Comparison of ENCODE assay signal across 19 mouse cellular contexts in genomic region chr7:110715110-110715509, GRCm38 (mm10). TPM values are rescaled to one million over a fixed set of nuclear protein-coding genes. Genes with fewer than 3 reads are reported as not detected.
DNase-seq lines count a peak whose midpoint lies in the region; ATAC-seq and TF ChIP-seq lines count a peak whose summit lies in the region.
"Had no signal": no experiment of that assay in that cellular context is flagged by ENCODE, and none has a peak within 500 bp of the region (broad histone marks: within the 10 kb centered on the region; RNA-seq: fewer than 3 reads in every experiment).

No protein-coding gene starts in this region.

- H3K9ac ChIP-seq in liver, embryonic 16.5 days (ENCODE audit: low read depth, low read length), result no peak overlapping the region
- H3K9ac ChIP-seq: forebrain, embryonic 15.5 days; limb, embryonic 15.5 days; neural tube, embryonic 12.5 days had no signal

- peak; percentile 78 for ATAC-seq in liver, embryonic 16.5 days (ENCODE audit: low read depth)
- ATAC-seq: activated CD4-positive, CD25-positive, alpha-beta regulatory T cell, adult 4 months; forebrain, embryonic 15.5 days had no signal

- H3K4me1 ChIP-seq in testis, adult 2 months (ENCODE audit: control insufficient read depth, insufficient read depth, low read length), result no peaks in the 10 kb centered on the region; the same call in none of the 2 replicates
- H3K4me1 ChIP-seq in liver, embryonic 16.5 days (ENCODE audit: control insufficient read depth, low read depth, low read length), result no peaks in the 10 kb centered on the region
- H3K4me1 ChIP-seq: forebrain, embryonic 15.5 days; limb, embryonic 15.5 days; megakaryocyte, embryonic 14.5 days; neural tube, embryonic 12.5 days had no signal

- H3K9me3 ChIP-seq in liver, embryonic 16.5 days (replicated peaks; ENCODE audit: control insufficient read depth, low read length), result no peaks in the 10 kb centered on the region
- H3K9me3 ChIP-seq: forebrain, embryonic 15.5 days; neural tube, embryonic 12.5 days had no signal

- H3K27ac ChIP-seq in layer of hippocampus, adult 2 months, result peak overlapping the region; percentile 84
- H3K27ac ChIP-seq in testis, adult 2 months (ENCODE audit: control insufficient read depth, insufficient read depth, low read depth, low read length), result peak overlapping the region; percentile 36; the same call in 1 of the 2 replicates
- no peak overlapping the region for H3K27ac ChIP-seq in liver, embryonic 16.5 days (ENCODE audit: low read length)
- H3K27ac ChIP-seq: forebrain, embryonic 15.5 days; limb, embryonic 15.5 days; neural tube, embryonic 12.5 days had no signal

- H3K27me3 ChIP-seq in testis, adult 2 months (ENCODE audit: control insufficient read depth, insufficient read depth, low read length), result no peaks in the 10 kb centered on the region
- H3K27me3 ChIP-seq in liver, embryonic 16.5 days (ENCODE audit: control insufficient read depth, insufficient read depth, low read depth, low read length), result no peaks in the 10 kb centered on the region
- H3K27me3 ChIP-seq: forebrain, embryonic 15.5 days; limb, embryonic 15.5 days; neural tube, embryonic 12.5 days; Patski had no signal

- no peak overlapping the region for H3K4me2 ChIP-seq in liver, embryonic 16.5 days (ENCODE audit: low read depth, low read length)
- H3K4me2 ChIP-seq: forebrain, embryonic 15.5 days; limb, embryonic 15.5 days; neural tube, embryonic 12.5 days had no signal

- no peak for TF ChIP-seq CTCF in layer of hippocampus, adult 2 months (conservative IDR thresholded peaks at IDR 0.05)
- TF ChIP-seq CTCF in testis, adult 2 months (IDR thresholded peaks at IDR 0.05; ENCODE audit: control insufficient read depth, insufficient read depth, insufficient replicate concordance, low read depth, low read length), result no peak

- no peak for TF ChIP-seq POLR2A in testis, adult 2 months (IDR thresholded peaks at IDR 0.05; ENCODE audit: control insufficient read depth, low read depth, low read length)

- WGBS in liver, embryonic 16.5 days (ENCODE audit: insufficient replicate concordance), result 63% methylated on average over 3 of the region's 3 CpGs

- no peak overlapping the region for H3K4me3 ChIP-seq in layer of hippocampus, adult 2 months
- no peak overlapping the region for H3K4me3 ChIP-seq in testis, adult 2 months (ENCODE audit: control insufficient read depth, low read depth, low read length)
- no peak overlapping the region for H3K4me3 ChIP-seq in liver, embryonic 16.5 days (ENCODE audit: low read depth, low read length)
- H3K4me3 ChIP-seq: erythroblast, embryonic 14.5 days; forebrain, embryonic 15.5 days; limb, embryonic 15.5 days; megakaryocyte, embryonic 14.5 days; neural tube, embryonic 12.5 days had no signal

- no peak for DNase-seq in layer of hippocampus, adult 2 months (ENCODE audit: low spot score in 2 of 2)
- no peak for DNase-seq in layer of hippocampus, postnatal 14 days (ENCODE audit: low spot score in 2 of 2)
- DNase-seq in testis, postnatal 10 days (ENCODE audit: low spot score), result no peak
- no peak for DNase-seq in adrenal gland, postnatal 4 days (ENCODE audit: low spot score in 2 of 2)
- DNase-seq in urinary bladder, postnatal 4 days (ENCODE audit: low spot score in 2 of 2), result no peak
- DNase-seq: cerebellum, postnatal 14 days; kidney, adult 2 months; kidney, postnatal 36 days; right cerebral cortex, postnatal 14 days; thymus, postnatal 25 days had no signal

- H3K36me3 ChIP-seq in testis, adult 2 months (ENCODE audit: control insufficient read depth, insufficient read depth, low read length), result no peaks in the 10 kb centered on the region
- H3K36me3 ChIP-seq in liver, embryonic 16.5 days (ENCODE audit: control insufficient read depth, insufficient read depth), result no peaks in the 10 kb centered on the region
- H3K36me3 ChIP-seq: forebrain, embryonic 15.5 days; limb, embryonic 15.5 days; neural tube, embryonic 12.5 days had no signal

RNA-seq across cellular contexts. Expression of gene Ampd3, which starts 52.9 kb away (rescaled TPM):
- 10 to 100 TPM; 20.8 to 25.1 TPM for total RNA-seq in layer of hippocampus, adult 2 months (2021)
- total RNA-seq in layer of hippocampus, postnatal 14 days (2021), result 10 to 100 TPM; 28.2 to 29.9 TPM
- polyA plus RNA-seq in testis, adult 2 months (2012; rRNA removed), result 1.8 and 2.5 TPM in 2 replicates
- 32.6 and 34.4 TPM in 2 replicates for polyA plus RNA-seq in liver, embryonic 16.5 days (2015; fragmentation: Nextera tagmentation; extraction: Ambion mirVana)
- 10 to 100 TPM; 28.6 to 34.2 TPM for total RNA-seq in adrenal gland, postnatal 4 days (2021)
